Mouse (Mus musculus): Measurements from ENCODE around the gene Ccdc14. TPM values are rescaled to one million over a fixed set of nuclear protein-coding genes. Genes with fewer than 3 reads are reported as not detected.
A peak's percentile ranks its signal among the peaks of the same experiment; 100 is the strongest.

The Ccdc14 gene
- polyA plus RNA-seq, 1 experiment, result 1.0 TPM

DNA sequence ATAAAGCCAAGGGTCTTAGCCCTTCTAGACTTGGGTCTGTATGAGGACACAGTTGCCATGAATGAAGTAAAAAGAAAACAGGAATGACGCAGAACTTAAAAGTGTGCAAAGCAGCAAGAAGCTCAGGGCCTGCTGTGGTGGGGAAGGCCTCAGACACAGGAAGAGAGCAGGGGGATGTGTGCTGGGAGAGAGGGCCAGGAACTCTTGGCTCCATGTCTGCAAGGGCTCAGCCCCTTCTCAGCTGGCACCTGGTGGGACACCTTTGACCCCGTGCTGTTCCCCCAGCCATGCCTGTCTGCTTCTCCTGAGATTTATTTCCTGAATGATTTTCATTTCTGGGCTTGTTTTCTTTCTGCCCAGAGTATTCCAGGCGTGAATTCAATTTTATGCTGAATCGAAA, 59.1 kb downstream of the Ccdc14 start:
- Histone ChIP-seq H3K4me2 (ENCODE audit: low read depth) (no peak overlapping the region), H3K27me3 (ENCODE audit: control insufficient read depth, insufficient read depth, insufficient read length) (no peaks in the 10 kb centered on the region)
- TF ChIP-seq CEBPB (IDR thresholded peaks at IDR 0.05; ENCODE audit: insufficient read depth, poor library complexity, severe bottlenecking) (no peak), TCF12 (IDR thresholded peaks at IDR 0.05; ENCODE audit: insufficient read depth, poor library complexity, severe bottlenecking) (no peak), MYOD1 (IDR thresholded peaks at IDR 0.05; ENCODE audit: control insufficient read depth in 1 of 3, insufficient read length in 2 of 3, low read depth in 2 of 3) (no peak), MYOG (IDR thresholded peaks at IDR 0.05; ENCODE audit: control insufficient read depth in 1 of 3, insufficient read depth in 1 of 3, insufficient read length in 2 of 3, low read depth in 2 of 3) (no peak), MAX (IDR thresholded peaks at IDR 0.05; ENCODE audit: low read depth) (no peak), REST (IDR thresholded peaks at IDR 0.05; ENCODE audit: insufficient read depth, insufficient read length) (no peak), USF1 (IDR thresholded peaks at IDR 0.05; ENCODE audit: low read depth) (no peak), E2F4 (IDR thresholded peaks at IDR 0.05; ENCODE audit: insufficient read depth) (no peak), POLR2A (IDR thresholded peaks at IDR 0.05; ENCODE audit: insufficient read length, low read depth) (no peak), POLR2AphosphoS2 (IDR thresholded peaks at IDR 0.05; ENCODE audit: insufficient read length, low read depth) (no peak), TCF3 (IDR thresholded peaks at IDR 0.05; ENCODE audit: insufficient read length, low read depth) (no peak)

DNA sequence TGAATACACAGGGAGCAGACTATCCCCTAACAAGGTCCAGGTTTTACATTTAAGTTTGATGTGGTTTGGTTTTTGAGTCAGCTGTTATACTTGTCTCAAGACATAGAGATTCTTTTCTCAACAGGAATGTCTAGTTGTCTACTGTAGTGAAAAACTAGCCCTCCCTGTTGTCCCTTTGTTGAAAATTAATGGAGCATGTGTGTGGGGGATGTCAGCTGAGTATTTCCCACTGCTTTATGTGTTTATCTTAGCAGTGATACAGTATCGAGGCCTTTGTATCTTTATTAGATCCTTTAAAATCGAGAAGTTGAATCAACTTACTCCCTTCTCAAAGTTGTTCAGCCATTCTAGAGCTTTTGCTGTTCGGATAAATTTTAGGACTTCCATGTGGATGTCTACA, 61.6 kb downstream of the Ccdc14 start:
- no peaks in the 10 kb centered on the region for H3K79me2 ChIP-seq (ENCODE audit: control insufficient read depth, insufficient read depth)
- no peak overlapping the region for H3K4me3 ChIP-seq
- TF ChIP-seq TCF12 (IDR thresholded peaks at IDR 0.05; ENCODE audit: insufficient read depth, poor library complexity, severe bottlenecking) (no peak), MAX (IDR thresholded peaks at IDR 0.05; ENCODE audit: low read depth) (no peak), USF1 (IDR thresholded peaks at IDR 0.05; ENCODE audit: low read depth) (no peak), SRF (IDR thresholded peaks at IDR 0.05; ENCODE audit: control insufficient read depth, insufficient read length, low read depth) (no peak), CEBPB (IDR thresholded peaks at IDR 0.05; ENCODE audit: insufficient read depth, poor library complexity, severe bottlenecking) (no peak), TCF3 (IDR thresholded peaks at IDR 0.05; ENCODE audit: insufficient read length, low read depth) (no peak), MYOG (IDR thresholded peaks at IDR 0.05; ENCODE audit: control insufficient read depth in 1 of 3, insufficient read depth in 1 of 3, insufficient read length in 2 of 3, low read depth in 2 of 3) (no peak), POLR2A (IDR thresholded peaks at IDR 0.05; ENCODE audit: insufficient read length, low read depth) (no peak), E2F4 (IDR thresholded peaks at IDR 0.05; ENCODE audit: insufficient read depth) (no peak), REST (IDR thresholded peaks at IDR 0.05; ENCODE audit: insufficient read depth, insufficient read length) (no peak), MYOD1 (IDR thresholded peaks at IDR 0.05; ENCODE audit: control insufficient read depth in 1 of 3, insufficient read length in 2 of 3, low read depth in 2 of 3) (no peak), POLR2AphosphoS2 (IDR thresholded peaks at IDR 0.05; ENCODE audit: insufficient read length, low read depth) (no peak)
- H3ac ChIP-seq (ENCODE audit: control insufficient read depth, insufficient read length), result no peak overlapping the region
- H3K4me2 ChIP-seq (ENCODE audit: low read depth), result no peak overlapping the region
- no peaks in the 10 kb centered on the region for H3K36me3 ChIP-seq (ENCODE audit: control insufficient read depth, insufficient read depth)
- no peaks in the 10 kb centered on the region for H3K27me3 ChIP-seq (ENCODE audit: control insufficient read depth, insufficient read depth, insufficient read length)

More for the DNA sequence above, 59.1 kb downstream of the Ccdc14 start:
- no peaks in the 10 kb centered on the region for H3K36me3 ChIP-seq (ENCODE audit: control insufficient read depth, insufficient read depth)
- H3K79me2 ChIP-seq (ENCODE audit: control insufficient read depth, insufficient read depth), result no peaks in the 10 kb centered on the region
- no peak overlapping the region for H3K4me3 ChIP-seq
- no peak overlapping the region for H3ac ChIP-seq (ENCODE audit: control insufficient read depth, insufficient read length)

DNA sequence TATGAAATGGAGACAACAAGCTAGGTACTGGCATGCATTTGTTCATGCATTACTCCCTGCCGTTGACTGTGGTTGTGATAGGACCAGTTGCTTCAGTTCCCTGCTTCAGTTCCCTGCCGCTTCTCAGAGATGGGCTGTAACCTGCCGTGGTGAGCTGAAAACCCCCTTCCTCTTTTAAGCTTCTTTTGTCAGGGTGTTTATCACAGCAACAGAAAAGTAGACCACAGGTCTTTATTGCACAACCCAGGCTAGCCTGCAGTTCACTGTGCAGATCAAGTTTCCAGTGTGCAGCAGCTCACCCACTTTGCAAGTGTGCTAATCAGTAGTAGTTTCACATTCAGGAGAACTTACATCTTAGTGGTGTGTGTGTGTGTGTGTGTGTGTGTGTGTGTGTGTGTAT, 62.6 kb downstream of the Ccdc14 start:
- Histone ChIP-seq H3K79me2 (ENCODE audit: control insufficient read depth, insufficient read depth) (no peaks in the 10 kb centered on the region), H3K4me2 (ENCODE audit: low read depth) (no peak overlapping the region), H3ac (ENCODE audit: control insufficient read depth, insufficient read length) (no peak overlapping the region), H3K36me3 (ENCODE audit: control insufficient read depth, insufficient read depth) (no peaks in the 10 kb centered on the region), H3K4me3 (no peak overlapping the region), H3K27me3 (ENCODE audit: control insufficient read depth, insufficient read depth, insufficient read length) (no peaks in the 10 kb centered on the region)
- no peak for TF ChIP-seq MYOG (IDR thresholded peaks at IDR 0.05; ENCODE audit: control insufficient read depth in 1 of 3, insufficient read depth in 1 of 3, insufficient read length in 2 of 3, low read depth in 2 of 3)
- TF ChIP-seq CEBPB (IDR thresholded peaks at IDR 0.05; ENCODE audit: insufficient read depth, poor library complexity, severe bottlenecking), result peak; percentile 67

DNA sequence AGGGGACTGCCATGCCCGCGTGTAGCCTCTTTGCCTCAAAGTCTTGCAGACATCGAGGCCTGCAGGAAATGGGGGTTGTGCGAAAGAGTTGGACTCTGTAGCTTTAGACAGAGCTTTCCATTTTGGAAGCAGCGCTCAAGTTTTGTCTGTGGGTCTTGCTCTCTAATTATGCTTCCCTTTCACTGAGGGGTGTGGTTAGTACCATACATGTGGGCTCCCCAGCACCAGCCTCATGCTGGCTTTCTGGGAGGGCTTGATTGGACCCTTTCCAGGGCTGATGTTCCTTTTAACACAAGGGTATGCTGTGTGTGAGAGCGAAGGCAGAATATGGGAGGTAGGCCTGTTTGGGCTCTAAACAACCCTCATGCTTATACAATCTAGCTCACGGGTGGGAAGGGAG, 66.6 kb downstream of the Ccdc14 start:
- Histone ChIP-seq H3ac (ENCODE audit: control insufficient read depth, insufficient read length) (no peak overlapping the region), H3K4me2 (ENCODE audit: low read depth) (no peak overlapping the region), H3K4me3 (no peak overlapping the region), H3K79me2 (ENCODE audit: control insufficient read depth, insufficient read depth) (no peaks in the 10 kb centered on the region), H3K36me3 (ENCODE audit: control insufficient read depth, insufficient read depth) (no peaks in the 10 kb centered on the region), H3K27me3 (ENCODE audit: control insufficient read depth, insufficient read depth, insufficient read length) (no peaks in the 10 kb centered on the region)
- no peak for TF ChIP-seq USF1 (IDR thresholded peaks at IDR 0.05; ENCODE audit: low read depth)
- no peak for TF ChIP-seq MAX (IDR thresholded peaks at IDR 0.05; ENCODE audit: low read depth)
- TF ChIP-seq CEBPB (IDR thresholded peaks at IDR 0.05; ENCODE audit: insufficient read depth, poor library complexity, severe bottlenecking), result no peak
- TF ChIP-seq POLR2AphosphoS2 (IDR thresholded peaks at IDR 0.05; ENCODE audit: insufficient read length, low read depth), result no peak

DNA sequence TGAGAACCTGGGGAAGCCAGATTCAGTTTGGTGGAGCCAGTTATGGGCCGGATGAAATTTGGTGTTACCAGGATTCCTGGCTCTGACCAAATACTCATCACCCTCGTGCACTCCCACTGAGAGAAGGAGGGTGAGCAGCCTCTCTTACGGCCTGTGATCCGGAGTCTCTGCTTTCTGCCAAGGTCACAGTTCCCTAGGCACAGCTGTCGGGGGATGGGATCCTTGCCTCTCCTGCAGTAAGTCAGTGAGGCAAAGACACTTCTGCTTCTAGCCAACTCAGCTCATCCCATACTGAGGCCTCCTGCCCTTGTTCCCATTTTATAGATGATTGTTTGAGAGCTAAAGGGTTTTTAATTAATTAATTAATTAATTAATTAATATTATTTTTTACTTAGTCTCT, 67.8 kb downstream of the Ccdc14 start:
- no peaks in the 10 kb centered on the region for H3K27me3 ChIP-seq (ENCODE audit: control insufficient read depth, insufficient read depth, insufficient read length)
- no peaks in the 10 kb centered on the region for H3K36me3 ChIP-seq (ENCODE audit: control insufficient read depth, insufficient read depth)
- no peak overlapping the region for H3ac ChIP-seq (ENCODE audit: control insufficient read depth, insufficient read length)
- no peak overlapping the region for H3K4me3 ChIP-seq
- no peaks in the 10 kb centered on the region for H3K79me2 ChIP-seq (ENCODE audit: control insufficient read depth, insufficient read depth)
- TF ChIP-seq POLR2AphosphoS2 (IDR thresholded peaks at IDR 0.05; ENCODE audit: insufficient read length, low read depth) (no peak), MAX (IDR thresholded peaks at IDR 0.05; ENCODE audit: low read depth) (no peak), SRF (IDR thresholded peaks at IDR 0.05; ENCODE audit: control insufficient read depth, insufficient read length, low read depth) (no peak), REST (IDR thresholded peaks at IDR 0.05; ENCODE audit: insufficient read depth, insufficient read length) (no peak), MYOG (IDR thresholded peaks at IDR 0.05; ENCODE audit: control insufficient read depth in 1 of 3, insufficient read depth in 1 of 3, insufficient read length in 2 of 3, low read depth in 2 of 3) (no peak), USF1 (IDR thresholded peaks at IDR 0.05; ENCODE audit: low read depth) (no peak), TCF3 (IDR thresholded peaks at IDR 0.05; ENCODE audit: insufficient read length, low read depth) (no peak), CEBPB (IDR thresholded peaks at IDR 0.05; ENCODE audit: insufficient read depth, poor library complexity, severe bottlenecking) (no peak), TCF12 (IDR thresholded peaks at IDR 0.05; ENCODE audit: insufficient read depth, poor library complexity, severe bottlenecking) (no peak), POLR2A (IDR thresholded peaks at IDR 0.05; ENCODE audit: insufficient read length, low read depth) (no peak), MYOD1 (IDR thresholded peaks at IDR 0.05; ENCODE audit: control insufficient read depth in 1 of 3, insufficient read length in 2 of 3, low read depth in 2 of 3) (no peak), E2F4 (IDR thresholded peaks at IDR 0.05; ENCODE audit: insufficient read depth) (no peak)
- no peak overlapping the region for H3K4me2 ChIP-seq (ENCODE audit: low read depth)
